Mouse (Mus musculus): ENCODE results near the gene Dusp15. TPM values are rescaled to one million over a fixed set of nuclear protein-coding genes. Genes with fewer than 3 reads are reported as not detected.

The Dusp15 gene
- total RNA-seq, 2 experiments from 2014 or later: 0.45 to 0.61 TPM

DNA sequence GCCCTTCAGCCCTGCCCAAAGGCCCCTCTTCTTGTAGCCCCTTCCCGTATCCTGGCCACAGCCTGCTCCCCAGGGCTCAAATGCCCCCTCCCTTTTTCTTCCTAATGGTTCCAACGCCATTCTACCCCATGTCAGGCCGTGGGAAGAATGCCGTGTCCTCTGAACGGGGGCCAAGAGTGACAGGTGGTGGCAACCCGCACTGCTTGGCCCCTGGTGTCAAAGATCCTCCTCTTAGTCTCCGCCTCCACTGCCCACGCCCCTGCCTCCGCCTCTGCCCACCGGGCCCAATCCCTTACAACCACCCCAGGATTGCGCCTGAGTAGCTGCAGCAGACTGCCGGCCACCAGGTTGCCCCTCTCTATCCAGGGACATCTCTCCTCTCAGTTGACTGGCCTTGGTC lies 40.5 kb downstream of the Dusp15 start, which contains the start of gene Mylk2:
Mylk2 (plus strand) TSS at position 322 of the 400 bp plus-strand sequence.
- intact Hi-C loops (cut with DNase I): loop anchor here (10.0 kb wide), 1 partner anchor 234 kb away; no protein-coding TSS in a partner anchor
- Histone ChIP-seq H3K4me3 (peak within 1 kb of the TSS; percentile 82), H3K27ac (peak within 1 kb of the TSS; percentile 99)
- DNase-seq: peak; percentile 95
- no peak for TF ChIP-seq CTCF (IDR thresholded peaks at IDR 0.05)

DNA sequence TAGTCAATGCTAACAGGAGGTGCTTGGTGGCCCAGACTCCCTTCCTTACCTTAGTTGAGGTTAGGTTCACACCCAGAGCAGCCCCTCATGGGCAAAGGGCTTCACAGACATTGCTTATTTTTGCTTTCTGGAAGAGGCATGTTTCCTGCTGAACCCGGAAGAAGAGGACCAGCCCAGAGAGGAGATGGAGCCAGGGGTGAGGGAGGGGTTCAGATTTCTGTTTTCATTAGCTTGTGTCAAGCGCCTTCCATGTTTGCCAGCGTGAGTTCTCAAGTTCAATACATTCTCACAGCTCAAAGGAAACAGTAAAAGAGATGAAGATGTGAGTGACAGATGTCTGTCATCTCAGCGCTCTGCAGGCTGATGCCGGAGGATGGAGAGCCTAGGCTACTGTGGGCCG lies 41.6 kb downstream of the Dusp15 start:
- TF ChIP-seq CTCF (IDR thresholded peaks at IDR 0.05): no peak
- intact Hi-C loops (cut with DNase I): loop anchor here (10.0 kb wide), 1 partner anchor 235 kb away; no protein-coding TSS in a partner anchor
- peak overlapping the region; percentile 82 for H3K4me3 ChIP-seq
- peak overlapping the region; percentile 99 for H3K27ac ChIP-seq
- DNase-seq: peak; percentile 54

DNA sequence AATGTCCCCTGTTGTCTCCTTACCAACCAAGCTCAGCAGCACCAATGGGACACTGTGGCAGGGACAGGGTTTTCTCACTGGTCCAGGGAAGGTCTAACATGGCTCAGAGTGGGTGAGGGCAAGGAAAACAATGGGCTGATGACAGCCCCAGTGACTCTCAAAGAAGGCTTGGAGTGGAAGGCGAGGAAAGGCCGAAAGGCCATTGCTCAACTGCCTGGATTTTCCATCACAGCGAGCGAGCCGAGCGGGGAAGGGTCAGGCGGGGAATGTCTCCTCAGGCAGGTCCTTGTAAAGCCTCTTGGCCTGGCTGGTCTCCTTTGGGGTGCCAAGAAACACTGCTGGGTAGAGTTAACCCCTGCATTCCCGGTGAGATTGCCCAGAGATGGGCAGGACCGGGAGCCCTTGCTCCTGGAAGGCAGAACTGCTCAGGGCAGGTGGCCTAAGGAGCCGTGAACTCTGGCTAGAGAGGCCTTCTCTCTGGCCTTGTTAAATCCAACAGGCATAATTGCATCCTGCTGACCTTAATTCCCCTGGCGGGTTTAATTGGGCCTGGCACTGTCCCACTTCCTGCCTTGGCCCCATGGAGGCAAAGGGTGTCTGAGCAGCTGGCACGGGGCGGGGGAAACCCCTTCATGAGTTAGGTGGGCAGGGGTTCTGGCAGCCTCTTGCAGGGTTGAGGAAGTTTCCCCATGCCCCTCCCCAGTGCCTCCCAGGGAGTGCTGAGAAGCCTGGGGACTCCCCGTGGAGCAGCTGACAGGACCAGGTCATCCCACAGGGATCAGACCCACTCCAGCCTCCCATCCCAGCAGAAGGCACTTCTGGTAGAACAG lies 44.2 kb downstream of the Dusp15 start:
- Histone ChIP-seq H3K27ac (peak overlapping the region; percentile 99), H3K4me3 (peak overlapping the region; percentile 82)
- intact Hi-C loops (cut with DNase I): no loop called here
- DNase-seq: peak; percentile 73
- no peak for TF ChIP-seq CTCF (IDR thresholded peaks at IDR 0.05)

- H3K27ac ChIP-seq: peak overlapping the region; percentile 99
- intact Hi-C loops (cut with DNase I): no loop called here
- peak; percentile 39 for DNase-seq
- peak overlapping the region; percentile 82 for H3K4me3 ChIP-seq
- TF ChIP-seq CTCF (IDR thresholded peaks at IDR 0.05): no peak
These were observed 45.0 kb downstream of the Dusp15 start for GRCm38 (mm10) chr2:152906274-152907037.

DNA sequence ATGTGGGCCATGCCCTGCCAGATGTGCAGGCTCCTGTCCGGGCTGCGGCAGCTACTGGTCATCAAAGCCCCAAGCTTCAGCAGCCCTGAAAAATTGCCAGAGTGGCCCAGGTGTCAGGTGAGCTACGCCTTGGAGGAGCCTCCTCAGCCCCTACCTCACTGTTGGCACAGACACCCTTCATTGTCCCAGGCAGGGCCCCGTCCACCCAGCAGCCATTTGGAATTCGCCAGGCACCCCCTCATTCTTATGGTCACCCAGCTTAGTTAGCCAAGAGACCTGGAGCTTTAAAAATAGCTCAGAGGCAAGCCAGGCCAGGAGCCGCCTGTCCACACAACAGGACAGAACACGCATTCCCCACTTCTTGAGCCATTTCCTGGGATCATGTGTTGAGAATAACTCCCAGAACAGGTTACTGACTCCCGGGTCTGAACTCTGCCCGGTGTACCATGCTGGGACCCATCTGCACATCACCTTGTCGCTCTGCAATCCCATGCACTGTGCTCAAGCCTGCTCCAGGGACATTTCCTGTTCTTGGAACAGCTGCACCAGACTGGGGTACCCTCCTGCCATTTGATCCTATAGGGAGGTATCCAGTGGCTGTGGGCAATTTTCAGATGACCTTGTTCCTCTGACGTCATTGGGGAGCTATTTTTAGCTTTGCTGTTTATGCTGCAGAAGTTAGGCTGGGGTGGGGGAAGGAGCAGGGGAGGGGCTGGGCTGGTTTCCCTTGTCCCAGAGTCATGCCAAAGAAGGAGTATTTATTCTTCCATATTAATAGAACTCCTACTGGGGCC lies 46.3 kb downstream of the Dusp15 start:
- peak overlapping the region; percentile 67 for H3K4me3 ChIP-seq
- intact Hi-C loops (cut with DNase I): no loop called here
- no peak for TF ChIP-seq CTCF (IDR thresholded peaks at IDR 0.05)
- peak overlapping the region; percentile 99 for H3K27ac ChIP-seq
- peak; percentile 80 for DNase-seq

DNA sequence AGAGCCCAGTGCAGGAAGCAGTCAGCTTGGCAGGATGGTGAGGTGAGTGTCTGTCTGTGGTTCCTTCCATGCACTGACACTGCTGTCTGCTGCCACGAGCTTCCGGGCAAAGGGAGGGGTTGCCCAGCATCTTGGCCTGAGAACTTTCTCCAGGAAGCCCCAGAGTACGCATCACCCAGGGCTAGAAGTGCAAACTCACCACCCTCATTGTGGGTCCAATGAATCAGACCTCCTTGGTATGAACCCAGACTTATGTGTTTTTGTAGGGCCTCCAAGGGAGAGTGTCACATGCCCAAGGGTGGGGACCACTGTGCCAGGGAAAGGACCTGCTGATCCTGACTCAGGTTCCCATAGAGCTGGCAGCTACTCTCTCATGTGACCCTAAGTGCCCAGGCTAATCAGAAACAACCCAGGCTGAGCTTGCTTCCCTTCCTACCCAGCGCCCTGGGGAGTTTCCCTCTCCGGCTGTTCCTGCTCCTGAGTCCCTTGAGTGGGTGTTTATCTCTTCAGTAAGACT lies 47.3 kb downstream of the Dusp15 start:
- no peak for TF ChIP-seq CTCF (IDR thresholded peaks at IDR 0.05)
- intact Hi-C loops (cut with DNase I): no loop called here
- peak overlapping the region; percentile 67 for H3K4me3 ChIP-seq
- H3K27ac ChIP-seq: peak overlapping the region; percentile 99
- peak; percentile 84 for DNase-seq

DNA sequence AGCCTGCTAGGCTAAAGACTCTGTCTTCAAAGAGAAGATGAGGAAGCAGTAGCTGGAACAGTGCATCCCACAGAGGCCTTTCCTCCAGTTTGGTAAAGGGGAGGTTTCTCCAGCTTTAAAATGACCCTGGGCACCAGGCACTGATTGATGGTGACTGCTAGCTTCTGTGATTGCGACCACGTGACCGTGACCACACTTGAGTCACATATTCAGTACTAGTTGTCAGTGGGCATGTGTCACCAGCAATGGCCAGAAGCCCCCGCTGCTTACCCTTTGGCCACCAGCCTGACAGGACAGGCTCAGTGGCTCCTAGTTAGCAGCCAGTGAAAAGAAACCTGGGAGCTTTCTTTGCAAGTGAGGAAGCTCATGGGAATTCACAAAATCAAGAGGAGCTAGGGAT lies 47.9 kb downstream of the Dusp15 start:
- DNase-seq: peak; percentile 66
- H3K27ac ChIP-seq: peak overlapping the region; percentile 99

GRCm38 (mm10) chr2:152902658-152903057 lies 48.8 kb downstream of the Dusp15 start:
- TF ChIP-seq CTCF (IDR thresholded peaks at IDR 0.05): no peak

More for the DNA sequence above, 47.9 kb downstream of the Dusp15 start:
- peak overlapping the region; percentile 67 for H3K4me3 ChIP-seq
- intact Hi-C loops (cut with DNase I): no loop called here
- no peak for TF ChIP-seq CTCF (IDR thresholded peaks at IDR 0.05)

GRCm38 (mm10) chr2:152901296-152901695 lies 50.2 kb downstream of the Dusp15 start:
- Histone ChIP-seq H3K27ac (no peak overlapping the region), H3K4me3 (no peak overlapping the region)
- no peak for DNase-seq
- intact Hi-C loops (cut with DNase I): no loop called here
- no peak for TF ChIP-seq CTCF (IDR thresholded peaks at IDR 0.05)

More at GRCm38 (mm10) chr2:152902658-152903057, 48.8 kb downstream of the Dusp15 start:
- intact Hi-C loops (cut with DNase I): no loop called here
- Histone ChIP-seq H3K4me3 (no peak overlapping the region), H3K27ac (peak overlapping the region; percentile 99)
- DNase-seq: no peak

GRCm38 (mm10) chr2:152899011-152899410 lies 52.5 kb downstream of the Dusp15 start:
- DNase-seq: peak; percentile 73
- peak overlapping the region; percentile 88 for H3K27ac ChIP-seq
- no peak for TF ChIP-seq CTCF (IDR thresholded peaks at IDR 0.05)
- intact Hi-C loops (cut with DNase I): loop anchor here (5.0 kb wide), 1 partner anchor 37 kb away; no protein-coding TSS in a partner anchor
- H3K4me3 ChIP-seq: no peak overlapping the region

DNA sequence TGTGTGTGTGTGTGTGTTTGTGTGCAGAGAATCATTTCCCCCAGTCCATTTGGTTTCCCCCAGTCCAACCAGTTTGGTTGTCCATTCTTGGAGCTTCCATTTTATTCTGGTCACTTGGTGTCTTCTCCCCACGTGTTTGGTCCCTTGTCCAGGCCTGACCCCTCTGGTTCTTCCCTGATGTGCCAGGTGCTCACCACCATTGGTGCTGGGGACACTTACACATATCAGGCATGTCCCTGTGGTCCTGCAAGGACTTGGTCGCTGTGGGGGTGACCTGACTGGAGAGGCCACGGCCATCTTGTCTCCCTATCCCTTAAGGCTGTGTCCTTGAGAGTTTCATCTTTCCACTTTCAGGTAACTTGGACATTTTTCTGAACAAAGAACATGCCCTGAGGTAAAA lies 54.6 kb downstream of the Dusp15 start:
- no peak for TF ChIP-seq CTCF (IDR thresholded peaks at IDR 0.05)
- DNase-seq: no peak
- H3K27ac ChIP-seq: no peak overlapping the region
- H3K4me3 ChIP-seq: no peak overlapping the region
- intact Hi-C loops (cut with DNase I): loop anchor here (5.0 kb wide), 1 partner anchor 35 kb away; no protein-coding TSS in a partner anchor

DNA sequence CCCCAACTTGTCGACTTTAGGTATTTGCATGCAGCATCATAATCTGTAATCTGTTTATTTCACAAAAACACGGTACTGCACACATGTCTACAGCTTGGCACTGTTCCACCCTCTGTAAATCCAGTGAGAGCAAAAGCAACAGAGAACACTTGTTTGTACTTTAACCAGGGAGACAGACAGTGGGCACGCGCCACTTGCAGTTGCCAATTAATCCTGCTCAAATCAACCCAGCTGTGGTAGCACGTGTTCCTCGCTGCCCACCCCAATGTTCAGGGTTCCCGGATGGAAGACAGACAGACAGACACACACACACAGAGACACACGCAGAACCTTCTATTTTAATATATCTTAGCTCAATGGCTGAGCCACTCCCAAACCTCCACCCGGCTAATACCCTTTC lies 55.7 kb downstream of the Dusp15 start:
- Histone ChIP-seq H3K4me3 (no peak overlapping the region), H3K27ac (no peak overlapping the region)
- no peak for DNase-seq
- intact Hi-C loops (cut with DNase I): loop anchor here (5.0 kb wide), 1 partner anchor 34 kb away; no protein-coding TSS in a partner anchor
- no peak for TF ChIP-seq CTCF (IDR thresholded peaks at IDR 0.05)

Other genes with a start within 250 kb of the Dusp15 start
- 10 to 100 TPM in 1 of 2 experiments, 1 to 10 TPM in 1; 6.7 to 26.8 TPM for gene Id1, start 215.4 kb downstream of the Dusp15 start, total RNA-seq (2021)
- 1 to 10 TPM; 2.0 to 4.2 TPM for gene Cox4i2, start 197.5 kb downstream of the Dusp15 start, total RNA-seq (2021)
- 10 to 100 TPM; 15.7 to 40.3 TPM for gene Bcl2l1, start 120.0 kb downstream of the Dusp15 start, total RNA-seq (2021)
- 1 to 10 TPM; 1.1 to 1.7 TPM for gene Tpx2, start 103.7 kb downstream of the Dusp15 start, total RNA-seq (2021)
- 100 to 1,000 TPM; 445 to 720 TPM for gene Mylk2, start 40.3 kb downstream of the Dusp15 start, total RNA-seq (2021)
- 1 to 10 TPM; 1.4 to 1.7 TPM for gene Foxs1, start 18.5 kb downstream of the Dusp15 start, total RNA-seq (2021)
- not detected for gene Ttll9, start 10.8 kb upstream of the Dusp15 start, total RNA-seq (2021)
- 10 to 100 TPM; 73.6 to 91.5 TPM for gene Pdrg1, start 63.7 kb upstream of the Dusp15 start, total RNA-seq (2021)
- not detected for gene Xkr7, start 80.2 kb upstream of the Dusp15 start, total RNA-seq (2021)
- gene Ccm2l, start 114.3 kb upstream of the Dusp15 start, total RNA-seq (2021): 1 to 10 TPM; 4.5 to 6.9 TPM
- gene Hck, start 156.8 kb upstream of the Dusp15 start, total RNA-seq (2021): under 1 TPM; 0.20 to 0.45 TPM
- gene Tm9sf4, start 209.6 kb upstream of the Dusp15 start, total RNA-seq (2021): 10 to 100 TPM; 30.6 to 41.1 TPM

All from gastrocnemius, adult 2 months (tissue).